Mouse (Mus musculus) hindbrain, embryonic 14.5 days (tissue): ENCODE results near the gene Exosc7. TPM values are rescaled to one million over a fixed set of nuclear protein-coding genes. Genes with fewer than 3 reads are reported as not detected.
A peak's percentile ranks its signal among the peaks of the same experiment; 100 is the strongest.

Experiments used
- ATAC-seq: fragments of 200-750 bp; cut with Nextera tagmentation; 2 replicates; pipeline ENCODE4 v1.8.0; 2017; ENCODE audit warnings: moderate number of reproducible peaks, mild to moderate bottlenecking, moderate TSS enrichment, moderate library complexity; ENCODE audit not compliant: low FRiP score
- DNase-seq: peaks from one replicate; pipeline ENCODE4 v3.0.0-alpha.2; 2015; ENCODE audit warnings: low spot score
- H3K27ac ChIP-seq: fragments of 300-500 bp; sonication (generic); 2 replicates; pipeline ENCODE4 v1.5.1; 2014; ENCODE audit warnings: mild to moderate bottlenecking, moderate library complexity
- H3K27me3 ChIP-seq: fragments of 300-500 bp; sonication (generic); 2 replicates; pipeline ENCODE4 v1.6.1; 2014; ENCODE audit warnings: mild to moderate bottlenecking, low read length, mixed read lengths; ENCODE audit not compliant: control insufficient read depth, insufficient read depth
- H3K36me3 ChIP-seq: fragments of 300-500 bp; sonication (generic); replicated peaks from 2 replicates; pipeline ENCODE4 v1.6.1; 2014; ENCODE audit not compliant: control insufficient read depth, insufficient read depth
- H3K4me1 ChIP-seq: fragments of 300-500 bp; sonication (generic); replicated peaks from 2 replicates; pipeline ENCODE4 v1.6.1; 2014; ENCODE audit warnings: antibody characterized with exemption, low read length, mixed read lengths; ENCODE audit not compliant: control insufficient read depth, insufficient read depth
- H3K4me2 ChIP-seq: fragments of 300-500 bp; sonication (generic); replicated peaks from 2 replicates; pipeline ENCODE4 v1.6.1; 2014; ENCODE audit warnings: mild to moderate bottlenecking, moderate library complexity
- H3K4me3 ChIP-seq: fragments of 300-500 bp; sonication (generic); replicated peaks from 2 replicates; pipeline ENCODE4 v1.5.1; 2014; ENCODE audit warnings: mild to moderate bottlenecking, low read length
- H3K9ac ChIP-seq: fragments of 300-500 bp; sonication (generic); 2 replicates; pipeline ENCODE4 v1.6.1; 2014
- H3K9me3 ChIP-seq: fragments of 300-500 bp; sonication (generic); 2 replicates; pipeline ENCODE4 v1.6.1; 2016; ENCODE audit warnings: low read length; ENCODE audit not compliant: control insufficient read depth
- WGBS: fragments of 180-500 bp; shearing (Covaris S2); extraction: QIAGEN DNeasy Blood & Tissue Kit; methylation state at CpG from one replicate; pipeline ENCODE4 v1.1.7; 2014; 5-methylcytosine and 5-hydroxymethylcytosine counted together
- polyA plus RNA-seq: library from polyadenylated mRNA; unstranded; fragments of >200 nt; fragmentation: Nextera tagmentation; extraction: Ambion mirVana; gene quantifications from 2 replicates; pipeline ENCODE4 v1.2.1, GENCODE M21; 2014

Gene Exosc7
- polyA plus RNA-seq, 1 experiment from 2014 or later, result 73.2 TPM

DNA sequence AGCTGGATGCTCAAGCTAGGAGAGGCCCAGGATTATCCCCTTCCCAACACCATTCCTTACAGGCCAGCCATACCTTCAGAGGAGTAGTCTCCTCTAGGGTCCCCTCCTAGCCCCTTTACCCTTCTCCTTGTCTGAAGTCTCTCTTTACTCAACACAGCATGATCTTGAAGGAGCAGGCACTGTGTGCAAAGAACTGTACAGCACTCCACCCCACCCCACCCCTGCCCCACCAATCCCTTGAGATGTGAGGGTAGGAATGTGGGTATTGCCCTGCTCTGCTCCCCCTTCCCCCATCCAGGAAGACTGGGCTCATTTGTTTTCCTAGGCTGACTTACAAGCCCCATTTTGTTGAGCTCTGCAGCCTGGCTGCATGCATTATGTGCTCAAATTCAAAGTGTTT, 8.7 kb upstream of the Exosc7 start:
- no peaks in the 10 kb centered on the region for H3K9me3 ChIP-seq
- H3K36me3 ChIP-seq, result peaks cover 26% of the 10 kb centered on the region

DNA sequence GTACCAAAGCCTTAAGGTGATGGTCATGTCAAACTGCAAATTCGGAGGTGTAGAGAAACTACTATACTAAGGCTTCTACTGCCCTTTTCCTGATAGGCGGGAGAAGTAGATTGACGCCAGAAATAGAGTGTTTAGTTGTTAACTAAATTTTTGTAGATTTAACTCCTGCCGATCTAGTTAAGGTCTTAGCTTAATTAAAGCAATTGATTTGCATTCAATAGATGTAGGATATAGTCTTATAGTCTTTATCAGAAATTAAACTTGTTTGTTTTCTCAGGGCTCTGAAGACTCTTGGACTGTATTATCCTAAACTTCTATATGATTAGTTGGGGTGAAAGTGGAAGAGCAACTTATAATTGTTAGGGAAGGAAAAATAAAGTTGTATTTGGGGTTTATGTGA, 5.8 kb upstream of the Exosc7 start:
- Histone ChIP-seq H3K27me3 (no peaks in the 10 kb centered on the region), H3K27ac (no peak overlapping the region), H3K4me2 (no peak overlapping the region), H3K4me3 (no peak overlapping the region), H3K36me3 (peaks cover 9% of the 10 kb centered on the region; the same call in 1 of the 2 replicates), H3K4me1 (peaks cover 11% of the 10 kb centered on the region), H3K9ac (no peak overlapping the region), H3K9me3 (no peaks in the 10 kb centered on the region)
- 95% methylated on average over 4 of the region's 4 CpGs for WGBS
- ATAC-seq (no peak), DNase-seq (no peak)

More for the DNA sequence above, 8.7 kb upstream of the Exosc7 start:
- DNase-seq (no peak), ATAC-seq (no peak)
- H3K27ac ChIP-seq, result no peak overlapping the region
- H3K27me3 ChIP-seq, result no peaks in the 10 kb centered on the region
- no peak overlapping the region for H3K9ac ChIP-seq
- no peak overlapping the region for H3K4me2 ChIP-seq
- no peaks in the 10 kb centered on the region for H3K4me1 ChIP-seq
- no peak overlapping the region for H3K4me3 ChIP-seq

DNA sequence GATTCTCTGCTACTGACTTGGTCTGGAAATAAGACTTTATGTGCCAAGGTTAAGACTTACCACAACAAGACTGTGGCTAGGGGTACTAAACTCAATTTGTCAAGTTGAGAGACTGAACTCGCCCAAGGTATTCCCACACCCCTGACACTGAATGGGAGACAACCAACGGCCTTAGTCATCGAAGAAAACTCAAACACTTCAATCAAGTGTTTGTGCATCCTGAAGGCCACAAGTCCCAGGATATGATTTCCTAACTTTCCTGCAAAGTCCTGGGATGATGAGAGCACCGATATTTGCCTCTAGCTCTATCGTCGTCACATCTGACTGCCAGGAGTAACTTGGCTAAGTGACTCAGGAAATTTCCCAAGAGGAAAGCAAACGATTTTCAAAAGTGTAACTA, 3.8 kb upstream of the Exosc7 start:
- H3K4me3 ChIP-seq, result no peak overlapping the region
- ATAC-seq (no peak), DNase-seq (no peak)
- no peaks in the 10 kb centered on the region for H3K27me3 ChIP-seq
- H3K27ac ChIP-seq, result no peak overlapping the region
- H3K36me3 ChIP-seq, result peaks cover 9% of the 10 kb centered on the region; the same call in 1 of the 2 replicates
- 95% methylated on average over 7 of the region's 7 CpGs for WGBS
- no peak overlapping the region for H3K4me2 ChIP-seq
- no peaks in the 10 kb centered on the region for H3K9me3 ChIP-seq
- peaks cover 19% of the 10 kb centered on the region for H3K4me1 ChIP-seq
- H3K9ac ChIP-seq, result no peak overlapping the region

DNA sequence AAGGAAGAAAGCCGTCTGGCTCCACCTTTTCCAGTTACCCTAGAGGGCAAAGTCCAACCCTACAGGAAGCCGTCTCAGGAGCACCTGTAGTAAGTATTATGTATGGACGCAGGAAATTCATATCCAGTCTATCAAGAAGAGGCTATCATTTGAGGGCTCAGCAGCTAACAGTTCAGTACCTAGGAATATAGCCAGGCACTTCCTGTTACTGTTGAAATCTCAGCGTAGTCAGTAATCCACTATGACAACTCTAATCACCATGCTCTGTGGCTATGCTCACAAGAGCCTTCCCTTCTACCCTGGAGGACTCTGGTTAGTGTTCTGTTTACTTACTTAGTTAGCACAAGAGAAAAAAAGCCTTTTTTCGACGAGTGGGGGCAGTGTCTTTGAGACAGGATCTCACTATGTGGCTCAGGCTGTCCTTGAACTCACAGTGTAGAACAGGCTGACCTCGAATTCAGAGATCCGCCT, 1.2 kb upstream of the Exosc7 start:
- H3K9me3 ChIP-seq, result no peaks in the 10 kb centered on the region
- DNase-seq, result no peak
- H3K27me3 ChIP-seq, result no peaks in the 10 kb centered on the region
- peak overlapping the region; percentile 94; the same call in 1 of the 2 replicates for H3K9ac ChIP-seq
- H3K4me1 ChIP-seq, result peaks cover 19% of the 10 kb centered on the region
- H3K4me3 ChIP-seq, result peak overlapping the region; percentile 73
- ATAC-seq, result no peak
- H3K36me3 ChIP-seq, result peaks cover 10% of the 10 kb centered on the region; the same call in 1 of the 2 replicates
- H3K27ac ChIP-seq, result no peak overlapping the region
- 66% methylated on average over 8 of the region's 8 CpGs for WGBS
- H3K4me2 ChIP-seq, result peak overlapping the region; percentile 75

DNA sequence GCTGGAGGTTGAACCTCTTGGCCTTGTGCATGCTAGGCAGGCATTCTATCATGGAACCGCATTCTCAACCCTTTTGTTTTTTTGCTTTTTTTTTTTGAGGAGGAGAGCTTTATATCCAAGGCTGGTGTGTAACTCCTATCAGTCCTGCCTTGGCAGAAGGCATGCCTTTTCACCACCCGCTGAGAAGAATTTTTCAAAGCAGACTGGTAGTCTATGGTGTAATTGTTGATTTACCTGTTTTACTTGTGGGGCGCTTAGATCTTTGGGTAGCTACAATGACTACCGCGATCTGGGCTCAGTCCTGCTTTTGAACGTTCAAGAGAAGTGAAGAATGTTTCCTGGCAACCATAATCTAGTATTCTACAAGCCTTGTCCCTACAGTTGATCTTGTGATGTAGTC, 916 bp downstream of the Exosc7 start:
- Histone ChIP-seq H3K36me3 (peaks cover 20% of the 10 kb centered on the region), H3K27me3 (no peaks in the 10 kb centered on the region), H3K9ac (peak overlapping the region; percentile 94), H3K4me2 (peak overlapping the region; percentile 75), H3K9me3 (no peaks in the 10 kb centered on the region), H3K27ac (peak overlapping the region; percentile 94), H3K4me1 (peaks cover 19% of the 10 kb centered on the region), H3K4me3 (peak overlapping the region; percentile 73)
- 63% methylated on average over 6 of the region's 6 CpGs for WGBS
- DNase-seq (no peak), ATAC-seq (no peak)

DNA sequence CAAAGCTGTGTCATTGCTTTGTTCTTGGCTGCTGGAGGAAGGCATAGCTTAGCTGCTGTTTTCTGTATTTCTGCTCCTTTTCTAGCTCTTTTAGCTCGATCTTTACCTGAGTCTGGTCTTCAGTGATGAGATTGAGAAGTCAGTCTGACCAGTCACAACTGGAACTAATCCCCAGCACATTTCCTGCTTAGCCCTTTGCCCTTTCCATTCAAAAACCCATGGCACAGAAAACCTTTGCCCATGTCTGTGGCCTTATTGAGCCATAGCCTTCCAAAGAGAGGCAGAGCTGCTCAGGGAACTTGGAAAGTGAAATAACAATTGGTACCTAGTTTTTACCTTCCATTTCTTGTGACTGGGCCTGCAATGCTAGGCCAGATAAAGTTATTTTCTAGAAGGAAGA, 2.6 kb downstream of the Exosc7 start:
- H3K9me3 ChIP-seq, result no peaks in the 10 kb centered on the region
- ATAC-seq (no peak), DNase-seq (no peak)
- no peak overlapping the region for H3K9ac ChIP-seq
- H3K4me2 ChIP-seq, result no peak overlapping the region
- H3K27me3 ChIP-seq, result no peaks in the 10 kb centered on the region
- peaks cover 19% of the 10 kb centered on the region for H3K4me1 ChIP-seq
- 100% methylated on average over 1 of the region's 1 CpGs for WGBS
- peaks cover 37% of the 10 kb centered on the region for H3K36me3 ChIP-seq
- no peak overlapping the region for H3K27ac ChIP-seq
- no peak overlapping the region for H3K4me3 ChIP-seq

DNA sequence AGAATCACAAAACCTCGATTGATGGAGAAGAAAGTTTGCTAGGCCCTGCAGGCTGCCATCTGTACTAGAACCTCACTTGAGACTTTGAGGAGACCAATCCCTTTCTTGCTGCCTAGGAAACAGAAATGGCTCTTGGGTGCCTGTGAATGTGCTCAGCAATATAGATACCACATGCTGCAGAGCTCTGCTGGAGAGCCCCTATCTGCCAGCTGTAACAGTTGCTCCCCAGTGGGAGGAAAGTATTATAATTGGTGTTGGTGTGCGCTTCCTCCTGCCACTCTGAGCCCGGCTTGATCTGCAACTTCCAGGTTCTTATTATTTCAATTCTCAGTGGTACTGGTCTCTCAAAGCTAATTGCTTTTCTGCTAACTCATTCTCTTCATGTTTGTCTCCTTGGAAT, 10.0 kb downstream of the Exosc7 start:
- Histone ChIP-seq H3K9me3 (no peaks in the 10 kb centered on the region), H3K36me3 (peaks cover 72% of the 10 kb centered on the region), H3K27me3 (no peaks in the 10 kb centered on the region), H3K27ac (no peak overlapping the region), H3K4me1 (no peaks in the 10 kb centered on the region), H3K4me3 (no peak overlapping the region), H3K4me2 (no peak overlapping the region), H3K9ac (no peak overlapping the region)
- 77% methylated on average over 3 of the region's 3 CpGs for WGBS
- DNase-seq, result no peak
- no peak for ATAC-seq

DNA sequence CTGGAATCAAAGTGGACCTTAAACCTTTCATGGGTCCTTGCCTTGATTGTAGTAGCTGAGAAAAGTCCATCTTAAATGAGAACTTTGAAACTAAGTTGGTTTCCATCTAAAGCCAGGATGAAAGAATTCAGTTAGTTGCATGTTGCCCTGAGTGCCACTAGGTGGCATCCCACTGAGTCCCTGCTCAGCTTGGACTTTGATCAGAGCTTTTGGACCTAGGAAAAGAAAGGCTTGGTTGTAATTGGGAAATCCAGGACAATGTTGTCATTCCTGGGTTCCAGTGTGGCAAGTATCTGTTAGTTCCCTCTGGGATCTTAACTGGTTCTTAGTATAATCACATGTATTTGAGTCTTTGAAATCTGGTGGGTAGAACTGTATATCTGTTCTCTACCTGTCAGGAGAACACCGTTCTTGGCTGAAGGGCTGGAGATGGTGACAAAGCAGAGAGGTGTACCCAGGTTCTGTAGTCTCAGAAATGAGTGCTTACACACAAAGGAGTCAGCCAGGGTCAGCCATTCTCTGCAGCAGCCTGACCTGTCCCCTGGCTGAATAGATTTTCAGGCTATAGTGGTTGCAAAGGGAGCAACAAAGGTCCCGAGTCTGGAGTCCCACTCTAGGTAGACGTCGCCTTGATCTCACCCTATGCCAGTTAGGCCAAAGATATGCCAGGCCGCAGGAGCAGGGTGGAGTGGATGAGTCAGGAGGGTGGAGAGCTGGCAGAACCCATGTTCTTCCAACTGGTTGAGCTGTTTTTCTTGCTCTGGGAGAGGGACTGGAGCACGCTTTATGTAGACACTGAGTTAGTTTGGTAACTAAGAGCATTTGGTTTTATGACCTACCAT, 10.8 kb downstream of the Exosc7 start:
- Histone ChIP-seq H3K27ac (no peak overlapping the region), H3K36me3 (peaks cover 78% of the 10 kb centered on the region)

DNA sequence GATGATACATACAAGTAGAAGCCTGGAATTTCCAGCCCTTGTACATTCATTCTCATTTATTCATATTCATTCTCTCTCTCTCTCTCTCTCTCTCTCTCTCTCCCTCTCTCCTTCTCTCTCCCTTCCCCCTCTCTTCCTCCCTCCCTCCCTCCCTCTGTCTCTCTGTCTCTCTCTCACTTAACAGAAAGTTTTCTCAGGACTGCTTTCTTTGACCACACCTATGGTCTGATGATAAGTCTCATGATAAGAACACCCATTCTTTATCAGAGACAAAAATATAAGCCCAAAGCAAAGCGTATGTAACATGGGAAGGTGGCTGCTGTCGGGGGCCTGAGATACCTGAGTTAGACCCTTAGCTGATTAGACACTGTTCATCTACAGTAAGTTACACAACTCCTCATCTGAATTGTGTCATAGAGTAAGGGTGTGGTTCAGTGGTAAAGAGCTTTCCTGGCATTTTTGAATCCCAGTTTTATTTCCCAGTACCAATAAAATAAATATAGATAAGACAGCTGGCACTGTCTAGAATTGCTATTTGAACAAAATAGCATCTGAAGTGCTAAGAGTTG, 11.5 kb downstream of the Exosc7 start:
- WGBS, result 94% methylated on average over 2 of the region's 2 CpGs
- Histone ChIP-seq H3K4me2 (no peak overlapping the region), H3K9me3 (no peaks in the 10 kb centered on the region), H3K9ac (no peak overlapping the region), H3K27ac (no peak overlapping the region), H3K27me3 (no peaks in the 10 kb centered on the region), H3K4me3 (no peak overlapping the region), H3K4me1 (no peaks in the 10 kb centered on the region), H3K36me3 (peaks cover 78% of the 10 kb centered on the region)
- DNase-seq (no peak), ATAC-seq (no peak)

More for the DNA sequence above, 10.8 kb downstream of the Exosc7 start:
- peak; percentile 54 for DNase-seq
- no peaks in the 10 kb centered on the region for H3K4me1 ChIP-seq
- no peak overlapping the region for H3K4me2 ChIP-seq
- H3K9ac ChIP-seq, result no peak overlapping the region
- H3K9me3 ChIP-seq, result no peaks in the 10 kb centered on the region
- H3K27me3 ChIP-seq, result no peaks in the 10 kb centered on the region
- ATAC-seq, result no peak
- no peak overlapping the region for H3K4me3 ChIP-seq
- 95% methylated on average over 6 of the region's 6 CpGs for WGBS
